Mouse (Mus musculus) hindbrain, embryonic 10.5 days (tissue): ENCODE measurements at regions not wholly inside any gene's neighbourhood (a gene's known extent, or its start where the extent isn't known, plus 50 kb on each side); places are given as distances from the start of the nearest gene placed in this dataset.

Experiments
- DNase-seq: peaks from one replicate; pipeline ENCODE4 v3.0.0-alpha.2; 2017; ENCODE audit warnings: low spot score
- H3K27ac ChIP-seq: fragments of 300-500 bp; sonication (generic); 2 replicates; pipeline ENCODE4 v1.5.1; 2016; ENCODE audit warnings: mild to moderate bottlenecking, moderate library complexity
- H3K27me3 ChIP-seq: fragments of 300-500 bp; sonication (generic); 2 replicates; pipeline ENCODE4 v1.6.1; 2016; ENCODE audit warnings: mild to moderate bottlenecking; ENCODE audit not compliant: poor library complexity, insufficient read depth, severe bottlenecking
- H3K36me3 ChIP-seq: fragments of 300-500 bp; sonication (generic); 2 replicates; pipeline ENCODE4 v1.6.1; 2016; ENCODE audit warnings: mild to moderate bottlenecking, moderate library complexity
- H3K4me1 ChIP-seq: fragments of 300-500 bp; sonication (generic); replicated peaks from 2 replicates; pipeline ENCODE4 v1.6.1; 2016; ENCODE audit warnings: mild to moderate bottlenecking
- H3K4me3 ChIP-seq: fragments of 300-500 bp; sonication (generic); 2 replicates; pipeline ENCODE4 v1.5.1; 2016; ENCODE audit warnings: mild to moderate bottlenecking, moderate library complexity
- H3K9me3 ChIP-seq: fragments of 300-500 bp; sonication (generic); 2 replicates; pipeline ENCODE4 v1.6.1; 2016; ENCODE audit warnings: mild to moderate bottlenecking, moderate library complexity
- WGBS: fragments of 180-500 bp; shearing (Covaris S2); methylation state at CpG from one replicate; pipeline ENCODE4 v1.1.7; 2016; 5-methylcytosine and 5-hydroxymethylcytosine counted together

GRCm38 (mm10) chr15:86645244-86645643, 431.0 kb downstream of the Tbc1d22a start:
- WGBS, result 78% methylated on average over 9 of the region's 9 CpGs
- H3K36me3 ChIP-seq, result no peaks in the 10 kb centered on the region
- peak; percentile 11 for DNase-seq

GRCm38 (mm10) chr15:86648131-86648530, 433.9 kb downstream of the Tbc1d22a start:
- Histone ChIP-seq H3K27ac (no peak overlapping the region), H3K9me3 (no peaks in the 10 kb centered on the region), H3K36me3 (no peaks in the 10 kb centered on the region), H3K27me3 (no peaks in the 10 kb centered on the region), H3K4me1 (no peaks in the 10 kb centered on the region), H3K4me3 (no peak overlapping the region)
- DNase-seq, result no peak
- 81% methylated on average over 3 of the region's 3 CpGs for WGBS

More at GRCm38 (mm10) chr15:86645244-86645643, 431.0 kb downstream of the Tbc1d22a start:
- H3K27ac ChIP-seq, result no peak overlapping the region
- H3K27me3 ChIP-seq, result no peaks in the 10 kb centered on the region
- no peaks in the 10 kb centered on the region for H3K9me3 ChIP-seq
- H3K4me1 ChIP-seq, result peaks cover 4% of the 10 kb centered on the region
- H3K4me3 ChIP-seq, result no peak overlapping the region

GRCm38 (mm10) chr15:86673096-86673520, 458.8 kb downstream of the Tbc1d22a start:
- Histone ChIP-seq H3K4me3 (no peak overlapping the region), H3K27ac (no peak overlapping the region), H3K4me1 (peaks cover 6% of the 10 kb centered on the region), H3K9me3 (no peaks in the 10 kb centered on the region), H3K36me3 (no peaks in the 10 kb centered on the region), H3K27me3 (no peaks in the 10 kb centered on the region)
- 36% methylated on average over 9 of the region's 9 CpGs for WGBS
- DNase-seq, result peak; percentile 47

GRCm38 (mm10) chr15:86677016-86677415, 462.8 kb downstream of the Tbc1d22a start:
- WGBS, result 90% methylated on average over 7 of the region's 7 CpGs
- Histone ChIP-seq H3K4me3 (no peak overlapping the region), H3K27me3 (no peaks in the 10 kb centered on the region), H3K36me3 (no peaks in the 10 kb centered on the region), H3K4me1 (0 out of 2 replicates have a peak, but pooled peaks cover 3% of the 10 kb centered on the region), H3K9me3 (no peaks in the 10 kb centered on the region), H3K27ac (no peak overlapping the region)
- no peak for DNase-seq

- Histone ChIP-seq H3K36me3 (no peaks in the 10 kb centered on the region), H3K9me3 (no peaks in the 10 kb centered on the region), H3K4me3 (no peak overlapping the region), H3K27ac (no peak overlapping the region), H3K4me1 (0 out of 2 replicates have a peak, but pooled peaks cover 1% of the 10 kb centered on the region), H3K27me3 (no peaks in the 10 kb centered on the region)
- WGBS, result 90% methylated on average over 12 of the region's 12 CpGs
- DNase-seq, result no peak
Measured at GRCm38 (mm10) chr15:86683081-86683480, 468.8 kb downstream of the Tbc1d22a start.

GRCm38 (mm10) chr15:86689694-86690093, 475.4 kb downstream of the Tbc1d22a start:
- WGBS, result 78% methylated on average over 8 of the region's 8 CpGs
- no peaks in the 10 kb centered on the region for H3K36me3 ChIP-seq
- H3K27me3 ChIP-seq, result no peaks in the 10 kb centered on the region
- peaks cover 11% of the 10 kb centered on the region; the same call in 1 of the 2 replicates for H3K4me1 ChIP-seq
- no peaks in the 10 kb centered on the region for H3K9me3 ChIP-seq
- DNase-seq, result no peak
- no peak overlapping the region for H3K27ac ChIP-seq
- no peak overlapping the region for H3K4me3 ChIP-seq

- Histone ChIP-seq H3K9me3 (no peaks in the 10 kb centered on the region), H3K27ac (no peak overlapping the region), H3K4me3 (no peak overlapping the region), H3K27me3 (no peaks in the 10 kb centered on the region), H3K36me3 (no peaks in the 10 kb centered on the region), H3K4me1 (no peaks in the 10 kb centered on the region)
- 73% methylated on average over 4 of the region's 4 CpGs for WGBS
- no peak for DNase-seq
Measured at GRCm38 (mm10) chr15:86696806-86697205, 482.5 kb downstream of the Tbc1d22a start.

- 88% methylated on average over 2 of the region's 2 CpGs for WGBS
- Histone ChIP-seq H3K4me1 (no peaks in the 10 kb centered on the region), H3K4me3 (no peak overlapping the region), H3K9me3 (no peaks in the 10 kb centered on the region), H3K36me3 (no peaks in the 10 kb centered on the region), H3K27ac (no peak overlapping the region), H3K27me3 (no peaks in the 10 kb centered on the region)
- DNase-seq, result no peak
Measured at GRCm38 (mm10) chr15:86710429-86710828, 496.2 kb downstream of the Tbc1d22a start.

- DNase-seq, result no peak
- peaks cover 5% of the 10 kb centered on the region; the same call in 1 of the 2 replicates for H3K4me1 ChIP-seq
- no peak overlapping the region for H3K4me3 ChIP-seq
- no peaks in the 10 kb centered on the region for H3K27me3 ChIP-seq
- no peak overlapping the region for H3K27ac ChIP-seq
- 57% methylated on average over 9 of the region's 9 CpGs for WGBS
- H3K36me3 ChIP-seq, result no peaks in the 10 kb centered on the region
- peaks cover 8% of the 10 kb centered on the region; the same call in 1 of the 2 replicates for H3K9me3 ChIP-seq
Measured at GRCm38 (mm10) chr15:86718376-86718775, 504.1 kb downstream of the Tbc1d22a start.

- peaks cover 5% of the 10 kb centered on the region; the same call in 1 of the 2 replicates for H3K4me1 ChIP-seq
- no peaks in the 10 kb centered on the region for H3K27me3 ChIP-seq
- no peak for DNase-seq
- 85% methylated on average over 12 of the region's 12 CpGs for WGBS
- H3K36me3 ChIP-seq, result no peaks in the 10 kb centered on the region
- no peak overlapping the region for H3K27ac ChIP-seq
- H3K4me3 ChIP-seq, result no peak overlapping the region
- peaks cover 8% of the 10 kb centered on the region; the same call in 1 of the 2 replicates for H3K9me3 ChIP-seq
Measured at GRCm38 (mm10) chr15:86719088-86719487, 504.8 kb downstream of the Tbc1d22a start.

GRCm38 (mm10) chr15:86721131-86721530, 506.9 kb downstream of the Tbc1d22a start:
- peaks cover 5% of the 10 kb centered on the region; the same call in 1 of the 2 replicates for H3K4me1 ChIP-seq
- peaks cover 8% of the 10 kb centered on the region; the same call in 1 of the 2 replicates for H3K9me3 ChIP-seq
- DNase-seq, result no peak
- H3K27me3 ChIP-seq, result no peaks in the 10 kb centered on the region
- no peak overlapping the region for H3K27ac ChIP-seq
- WGBS, result 65% methylated on average over 5 of the region's 5 CpGs
- no peaks in the 10 kb centered on the region for H3K36me3 ChIP-seq
- no peak overlapping the region for H3K4me3 ChIP-seq

GRCm38 (mm10) chr15:86737945-86738344, 523.7 kb downstream of the Tbc1d22a start:
- Histone ChIP-seq H3K27me3 (no peaks in the 10 kb centered on the region), H3K27ac (no peak overlapping the region), H3K4me1 (no peaks in the 10 kb centered on the region), H3K36me3 (no peaks in the 10 kb centered on the region), H3K9me3 (no peaks in the 10 kb centered on the region), H3K4me3 (no peak overlapping the region)
- DNase-seq, result no peak

- no peak overlapping the region for H3K27ac ChIP-seq
- no peaks in the 10 kb centered on the region for H3K9me3 ChIP-seq
- no peaks in the 10 kb centered on the region for H3K4me1 ChIP-seq
- DNase-seq, result no peak
- H3K4me3 ChIP-seq, result no peak overlapping the region
- WGBS, result 84% methylated on average over 5 of the region's 5 CpGs
- no peaks in the 10 kb centered on the region for H3K36me3 ChIP-seq
- H3K27me3 ChIP-seq, result no peaks in the 10 kb centered on the region
Measured at GRCm38 (mm10) chr15:86738356-86738755, 524.1 kb downstream of the Tbc1d22a start.

- WGBS, result 89% methylated on average over 5 of the region's 5 CpGs
- no peaks in the 10 kb centered on the region for H3K9me3 ChIP-seq
Measured at GRCm38 (mm10) chr15:86738776-86739175, 524.5 kb downstream of the Tbc1d22a start.

More at GRCm38 (mm10) chr15:86738776-86739175, 524.5 kb downstream of the Tbc1d22a start:
- Histone ChIP-seq H3K4me1 (no peaks in the 10 kb centered on the region), H3K4me3 (no peak overlapping the region), H3K27ac (no peak overlapping the region), H3K27me3 (no peaks in the 10 kb centered on the region), H3K36me3 (no peaks in the 10 kb centered on the region)
- DNase-seq, result no peak
